ENCODE assay signal across 11 mouse cellular contexts in the genomic region with DNA sequence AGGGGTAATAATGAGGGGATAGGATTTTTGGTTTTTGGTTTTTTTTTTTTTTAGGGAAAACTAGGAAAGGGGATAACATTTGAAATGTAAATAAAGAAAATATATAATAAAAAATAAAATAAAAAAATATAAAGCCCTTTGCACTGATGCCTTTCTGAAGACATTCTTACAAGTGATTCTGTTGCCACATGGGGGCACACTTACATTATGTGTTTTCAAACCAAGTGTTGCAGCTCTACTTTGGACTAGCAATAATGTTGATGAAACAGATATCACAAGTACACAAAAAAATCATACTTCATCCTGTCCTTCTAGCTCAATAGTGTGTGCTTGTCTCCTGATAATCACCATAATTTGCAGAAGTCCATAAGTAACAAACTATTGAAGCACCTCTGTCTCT.
A peak's percentile ranks its signal among the peaks of the same experiment; 100 is the strongest.
DNase-seq lines count a peak whose midpoint lies in the region; ATAC-seq and TF ChIP-seq lines count a peak whose summit lies in the region.
"Had no signal": no experiment of that assay in that cellular context is flagged by ENCODE, and none has a peak within 500 bp of the region (broad histone marks: within the 10 kb centered on the region; RNA-seq: fewer than 3 reads in every experiment).

No protein-coding gene starts in this region.

- no peak overlapping the region for H3K27ac ChIP-seq in forebrain, embryonic 16.5 days (ENCODE audit: low read length)
- no peak overlapping the region for H3K27ac ChIP-seq in forebrain, embryonic 15.5 days (replicated peaks)
- H3K27ac ChIP-seq in CH12.LX (ENCODE audit: insufficient read depth, low read depth) = no peak overlapping the region
- no peak overlapping the region for H3K27ac ChIP-seq in neural tube, embryonic 15.5 days (replicated peaks)
- H3K27ac ChIP-seq in midbrain, embryonic 16.5 days (ENCODE audit: low read length) = no peak overlapping the region
- H3K27ac ChIP-seq: hindbrain, embryonic 13.5 days had no signal

- peak; percentile 71 for TF ChIP-seq RAD21 in CH12.LX (IDR thresholded peaks at IDR 0.05; ENCODE audit: low read depth, low read length)

- no peaks in the 10 kb centered on the region for H3K36me3 ChIP-seq in forebrain, embryonic 16.5 days (ENCODE audit: control insufficient read depth, insufficient read depth)
- no peaks in the 10 kb centered on the region for H3K36me3 ChIP-seq in forebrain, embryonic 15.5 days
- H3K36me3 ChIP-seq in CH12.LX (replicated peaks in 1 of 2; ENCODE audit: control insufficient read depth in 1 of 2, insufficient read depth in 1 of 2, low read length in 1 of 2) = no peaks in the 10 kb centered on the region
- no peaks in the 10 kb centered on the region for H3K36me3 ChIP-seq in neural tube, embryonic 15.5 days
- no peaks in the 10 kb centered on the region for H3K36me3 ChIP-seq in midbrain, embryonic 16.5 days (ENCODE audit: control insufficient read depth, insufficient read depth, low read length)
- H3K36me3 ChIP-seq: hindbrain, embryonic 13.5 days had no signal

- no peak overlapping the region for H3K4me3 ChIP-seq in forebrain, embryonic 16.5 days (replicated peaks; ENCODE audit: low read length)
- no peak overlapping the region for H3K4me3 ChIP-seq in forebrain, embryonic 15.5 days
- no peak overlapping the region for H3K4me3 ChIP-seq in CH12.LX (replicated peaks in 1 of 3; ENCODE audit: low read depth in 2 of 3, low read length in 2 of 3, poor library complexity in 1 of 3)
- no peak overlapping the region for H3K4me3 ChIP-seq in neural tube, embryonic 15.5 days (replicated peaks)
- H3K4me3 ChIP-seq in midbrain, embryonic 16.5 days (ENCODE audit: low read depth, low read length) = no peak overlapping the region
- H3K4me3 ChIP-seq: hindbrain, embryonic 13.5 days had no signal

- no peak overlapping the region for H3K9ac ChIP-seq in forebrain, embryonic 16.5 days (replicated peaks; ENCODE audit: low read depth, low read length)
- no peak overlapping the region for H3K9ac ChIP-seq in forebrain, embryonic 15.5 days (replicated peaks)
- no peak overlapping the region for H3K9ac ChIP-seq in CH12.LX (ENCODE audit: insufficient read depth, low read depth)
- no peak overlapping the region for H3K9ac ChIP-seq in neural tube, embryonic 15.5 days (replicated peaks)
- no peak overlapping the region for H3K9ac ChIP-seq in midbrain, embryonic 16.5 days (ENCODE audit: low read depth, low read length)
- H3K9ac ChIP-seq: hindbrain, embryonic 13.5 days had no signal

- in situ Hi-C loops in CH12.LX (cut with MboI; ENCODE audit: low pct_ligation_motif_present, low pct_unique_long_range_greater_than_20kb, low sequenced_read_pairs) = no loop called here

- dilution Hi-C loops in CH12.LX (cut with MboI; ENCODE audit: extremely low pct_ligation_motif_present, extremely low pct_unique_long_range_greater_than_20kb, low sequenced_read_pairs) = no loop called here

- no peaks in the 10 kb centered on the region for H3K9me3 ChIP-seq in forebrain, embryonic 16.5 days (ENCODE audit: control insufficient read depth, low read length)
- H3K9me3 ChIP-seq in forebrain, embryonic 15.5 days = no peaks in the 10 kb centered on the region
- no peaks in the 10 kb centered on the region for H3K9me3 ChIP-seq in CH12.LX (replicated peaks; ENCODE audit: low read length)
- H3K9me3 ChIP-seq in neural tube, embryonic 15.5 days (replicated peaks) = no peaks in the 10 kb centered on the region
- no peaks in the 10 kb centered on the region for H3K9me3 ChIP-seq in midbrain, embryonic 16.5 days (replicated peaks; ENCODE audit: control insufficient read depth, low read length, poor library complexity, severe bottlenecking)
- H3K9me3 ChIP-seq: hindbrain, embryonic 13.5 days had no signal

- DNase-seq in layer of hippocampus, adult 11-12 months (ENCODE audit: low spot score) = peak; percentile 42
- no peak for DNase-seq in layer of hippocampus, postnatal 36 days
- DNase-seq in CH12.LX (ENCODE audit: extremely low read depth) = no peak
- peak; percentile 32 for DNase-seq in layer of hippocampus, adult 9-10 months (ENCODE audit: low spot score)
- DNase-seq: adrenal gland, adult 2 months had no signal

- no peak for TF ChIP-seq EP300 in CH12.LX (IDR thresholded peaks at IDR 0.05; ENCODE audit: low read length)

- no peaks in the 10 kb centered on the region for H3K27me3 ChIP-seq in forebrain, embryonic 16.5 days (replicated peaks; ENCODE audit: control insufficient read depth, insufficient read depth, low read length)
- H3K27me3 ChIP-seq in forebrain, embryonic 15.5 days = no peaks in the 10 kb centered on the region
- no peaks in the 10 kb centered on the region for H3K27me3 ChIP-seq in CH12.LX (replicated peaks)
- H3K27me3 ChIP-seq in neural tube, embryonic 15.5 days (replicated peaks) = no peaks in the 10 kb centered on the region
- no peaks in the 10 kb centered on the region for H3K27me3 ChIP-seq in midbrain, embryonic 16.5 days (ENCODE audit: control insufficient read depth, insufficient read depth, low read depth, low read length)

- no peaks in the 10 kb centered on the region for H3K4me1 ChIP-seq in forebrain, embryonic 16.5 days (replicated peaks; ENCODE audit: control insufficient read depth, insufficient read depth, low read length)
- no peaks in the 10 kb centered on the region for H3K4me1 ChIP-seq in forebrain, embryonic 15.5 days
- H3K4me1 ChIP-seq in CH12.LX (ENCODE audit: control insufficient read depth in 1 of 2, insufficient read depth in 2 of 2) = no peaks in the 10 kb centered on the region
- no peaks in the 10 kb centered on the region for H3K4me1 ChIP-seq in neural tube, embryonic 15.5 days
- H3K4me1 ChIP-seq in midbrain, embryonic 16.5 days (ENCODE audit: control insufficient read depth, insufficient read depth, low read length) = no peaks in the 10 kb centered on the region
- H3K4me1 ChIP-seq: hindbrain, embryonic 13.5 days had no signal

- H3K79me2 ChIP-seq in CH12.LX (replicated peaks; ENCODE audit: control insufficient read depth, extremely low read depth, insufficient read depth, poor library complexity, severe bottlenecking) = no peaks in the 10 kb centered on the region

- TF ChIP-seq CTCF in CH12.LX (conservative IDR thresholded peaks at IDR 0.05 in 1 of 2, IDR thresholded peaks at IDR 0.05 in 1 of 2; ENCODE audit: low read depth in 2 of 2, low read length in 2 of 2) = peak in 1 of 2 experiments; percentile 65; a peak in 2 of 4 replicates

- peak; percentile 38 for ATAC-seq in forebrain, embryonic 16.5 days
- no peak; the same call in 1 of the 2 replicates for ATAC-seq in forebrain, embryonic 15.5 days (replicated peaks)
- ATAC-seq in neural tube, embryonic 15.5 days (ENCODE audit: low FRiP score) = no peak
- ATAC-seq in midbrain, embryonic 16.5 days = no peak

- no peak overlapping the region for H3K4me2 ChIP-seq in forebrain, embryonic 16.5 days (ENCODE audit: low read length)
- no peak overlapping the region for H3K4me2 ChIP-seq in forebrain, embryonic 15.5 days (replicated peaks)
- H3K4me2 ChIP-seq in CH12.LX (ENCODE audit: insufficient read depth, low read depth, poor library complexity, severe bottlenecking) = no peak overlapping the region
- no peak overlapping the region for H3K4me2 ChIP-seq in neural tube, embryonic 15.5 days
- H3K4me2 ChIP-seq in midbrain, embryonic 16.5 days (ENCODE audit: low read length) = no peak overlapping the region
- H3K4me2 ChIP-seq: hindbrain, embryonic 13.5 days; midbrain, embryonic 11.5 days had no signal

- no peak for TF ChIP-seq POLR2A in CH12.LX (IDR thresholded peaks at IDR 0.05; ENCODE audit: low read depth, low read length)

TF ChIP-seq in CH12.LX, 34 proteins besides CTCF, POLR2A, EP300 and RAD21:
- no peak for TF ChIP-seq CHD2 (IDR thresholded peaks at IDR 0.05; ENCODE audit: low read length)
- TF ChIP-seq SMC3 (IDR thresholded peaks at IDR 0.05; ENCODE audit: low read depth, low read length) = peak; percentile 55
- TF ChIP-seq UBTF (IDR thresholded peaks at IDR 0.05; ENCODE audit: low read depth, low read length) = no peak

Comparison
In these comparisons a context has a peak if more than half of its experiments do, and no peak if none do; other contexts are left out.
1. DNase-seq: peak in layer of hippocampus, adult 11-12 months (single experiment) and layer of hippocampus, adult 9-10 months (single experiment); none in layer of hippocampus, postnatal 36 days (0 of 2) and CH12.LX (single experiment).